Mouse (Mus musculus): ENCODE results near the gene Pmepa1.
A peak's percentile ranks its signal among the peaks of the same experiment; 100 is the strongest.

The Pmepa1 gene

DNA sequence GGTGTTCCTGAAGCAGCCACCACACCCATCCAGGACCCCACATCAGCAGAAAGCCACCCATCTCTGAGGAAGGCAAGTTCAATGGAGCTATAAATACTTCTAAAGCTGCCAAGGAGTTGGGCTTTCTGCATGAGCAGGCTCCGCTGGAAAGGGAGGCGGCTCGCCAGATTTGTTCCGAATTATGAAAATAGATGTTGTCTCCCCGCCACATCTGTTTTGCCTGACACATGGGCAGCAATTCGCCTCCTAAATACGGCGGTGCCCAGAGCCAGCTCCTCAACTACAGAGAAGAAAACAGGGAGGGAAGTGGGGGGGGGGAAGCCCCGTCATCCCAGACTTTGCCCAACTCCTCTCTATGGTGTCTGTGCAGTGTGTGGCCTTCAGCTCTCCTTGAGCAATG lies 24.7 kb downstream of the Pmepa1 start:
- no peak for DNase-seq

DNA sequence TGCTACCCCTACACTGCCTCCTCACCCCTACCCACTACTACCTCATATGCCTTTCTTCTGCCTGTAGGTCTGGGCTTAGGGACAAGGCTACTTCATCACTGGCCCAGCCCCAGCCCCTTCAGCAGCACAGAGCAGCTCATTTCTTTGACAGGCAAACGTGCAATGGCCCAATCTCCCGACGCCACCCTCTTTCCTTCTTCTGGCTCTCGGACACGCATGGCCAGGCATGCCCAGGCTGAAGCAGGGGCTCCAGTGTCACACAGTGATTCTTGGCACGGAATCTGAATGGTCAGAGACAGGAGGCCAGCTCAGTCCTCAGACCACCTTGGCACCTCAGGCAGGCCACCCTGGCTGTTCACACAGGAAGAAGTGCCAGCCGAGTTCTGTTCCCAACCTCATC lies 25.2 kb downstream of the Pmepa1 start:
- no peak for DNase-seq

DNA sequence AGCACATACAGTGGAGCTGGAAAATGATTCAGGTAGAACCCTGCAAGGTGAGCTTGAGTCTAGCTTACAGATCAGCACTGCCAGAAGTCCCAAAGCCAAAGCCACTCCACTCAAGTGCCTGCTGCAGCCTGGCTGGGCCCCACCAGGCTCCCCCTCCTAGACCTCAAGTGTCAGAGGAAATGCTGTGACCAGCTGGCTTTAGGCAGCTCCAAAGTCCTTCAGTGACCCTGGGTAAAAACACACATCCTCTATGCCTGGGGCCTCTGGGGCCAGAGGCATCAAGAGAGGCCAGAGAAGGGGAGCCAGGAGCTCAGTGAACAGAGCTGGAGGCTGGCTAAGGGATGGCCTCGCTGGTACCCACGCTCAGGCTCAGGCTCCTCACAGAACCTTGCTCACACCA lies 25.9 kb downstream of the Pmepa1 start:
- peak; percentile 56 to 81 for DNase-seq

DNA sequence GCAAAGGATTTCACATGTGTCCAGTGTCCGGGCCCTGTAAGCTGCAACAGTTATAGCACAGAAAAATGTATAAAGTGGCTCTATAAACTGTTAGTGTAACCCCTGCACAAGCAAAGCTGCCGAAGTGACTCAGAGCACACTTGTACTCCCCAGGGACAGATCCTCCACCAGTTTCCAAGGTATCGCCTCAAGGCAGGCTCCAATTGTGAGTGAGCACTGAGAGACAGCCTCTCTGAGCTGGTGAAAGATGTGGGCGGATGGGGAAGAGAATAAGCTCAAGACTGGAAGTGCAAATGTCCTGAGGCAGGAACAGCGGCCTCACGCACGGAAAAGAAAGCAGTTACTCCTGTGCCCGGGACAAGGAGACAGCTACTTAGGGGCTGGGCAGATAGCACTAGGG lies 26.4 kb downstream of the Pmepa1 start:
- no peak for DNase-seq

DNA sequence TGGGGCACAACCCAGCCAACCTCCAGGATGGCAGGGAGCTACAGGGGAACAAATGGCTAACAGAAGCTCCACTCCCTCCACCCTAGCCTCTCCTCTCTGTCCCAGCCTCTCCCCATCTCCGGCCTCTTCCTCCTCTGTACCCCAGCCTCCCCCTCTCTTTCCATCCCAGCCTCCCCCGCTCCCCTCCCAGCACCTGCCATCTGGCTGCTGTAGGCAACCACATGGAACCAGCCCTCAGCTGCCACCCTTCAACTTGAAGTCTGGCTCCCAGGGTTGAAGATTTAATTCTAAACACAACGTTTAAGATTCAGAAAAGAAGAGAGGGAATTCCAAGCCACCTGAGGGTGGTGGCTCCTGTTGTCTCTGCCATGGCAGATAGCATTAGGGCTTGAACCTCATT lies 26.9 kb downstream of the Pmepa1 start:
- DNase-seq, result no peak

DNA sequence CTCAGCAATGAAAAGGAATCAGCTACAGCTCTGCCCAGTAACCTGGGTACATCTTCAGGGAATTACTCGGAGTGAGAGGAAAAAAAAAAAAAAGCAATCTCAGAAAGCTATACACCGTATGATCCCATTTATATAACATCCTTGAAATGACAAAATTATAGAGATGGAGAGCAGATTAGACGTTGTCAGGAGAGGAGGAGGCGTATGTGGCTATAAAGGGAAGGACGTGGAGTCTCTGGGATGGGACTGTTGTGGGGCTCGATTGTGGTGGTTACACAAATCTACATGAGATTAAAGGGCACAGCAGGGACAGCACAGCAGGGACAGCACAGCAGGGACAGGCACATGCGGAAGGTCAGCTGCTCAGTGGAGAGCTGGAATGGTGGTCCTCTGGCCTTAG lies 27.5 kb downstream of the Pmepa1 start:
- DNase-seq, result no peak

DNA sequence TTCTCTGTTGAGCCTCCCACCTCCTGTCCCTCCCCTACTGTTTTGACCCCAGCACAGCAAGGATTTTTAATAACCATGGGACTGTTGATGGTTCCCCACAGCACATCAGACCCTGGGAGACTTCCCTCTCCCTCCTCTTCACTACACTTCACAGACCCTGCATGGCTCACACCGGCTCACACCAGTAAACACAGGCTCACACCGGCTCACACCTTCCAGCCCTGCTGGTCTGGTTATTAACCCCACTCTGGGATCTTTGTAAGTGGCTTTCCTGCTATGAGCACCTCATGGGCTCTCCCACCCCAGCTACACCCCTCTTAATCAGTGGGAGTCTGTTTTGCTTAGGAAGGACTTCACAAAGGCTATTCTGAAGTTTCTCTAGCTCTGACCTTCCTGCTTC lies 28.4 kb downstream of the Pmepa1 start:
- no peak for DNase-seq

DNA sequence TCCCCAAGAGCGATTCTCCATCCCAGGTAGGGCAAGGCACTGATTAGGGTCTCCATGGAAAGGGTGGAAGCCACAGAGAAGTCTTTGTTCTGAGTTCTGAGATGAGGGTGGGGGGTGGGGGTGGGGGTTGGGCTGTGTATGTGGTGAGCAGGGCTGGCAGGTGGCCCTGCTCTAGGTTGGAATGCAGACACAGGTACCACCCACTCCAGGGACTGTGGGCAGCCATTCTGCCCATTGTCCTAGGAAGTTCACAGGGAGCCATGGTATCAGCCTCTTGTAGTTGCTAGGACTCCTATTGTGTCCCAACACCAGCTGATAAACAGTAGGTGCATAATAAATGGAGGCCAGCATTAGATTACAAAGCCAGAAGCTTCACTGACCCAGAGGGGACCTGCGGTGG lies 29.1 kb downstream of the Pmepa1 start:
- no peak for DNase-seq

DNA sequence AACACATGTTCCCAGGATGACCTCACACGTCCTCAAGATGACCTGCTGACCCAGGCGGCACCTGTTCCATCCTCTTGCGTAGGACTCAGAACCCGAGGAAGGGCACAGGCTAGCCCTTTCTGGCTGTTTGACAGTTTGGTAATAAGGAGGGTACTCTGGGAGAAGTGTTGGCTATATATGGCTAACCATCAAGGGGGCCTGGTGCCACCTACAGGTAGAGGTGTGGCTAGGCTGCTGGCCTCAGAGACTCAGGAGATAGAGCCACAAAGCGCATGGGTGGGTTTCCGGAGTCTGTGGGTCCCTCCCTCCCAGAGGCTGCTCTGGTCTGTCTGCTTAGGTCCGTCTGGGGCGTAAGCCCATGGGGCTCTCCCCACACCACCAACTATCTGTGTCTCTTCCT lies 29.6 kb downstream of the Pmepa1 start:
- no peak for DNase-seq

DNA sequence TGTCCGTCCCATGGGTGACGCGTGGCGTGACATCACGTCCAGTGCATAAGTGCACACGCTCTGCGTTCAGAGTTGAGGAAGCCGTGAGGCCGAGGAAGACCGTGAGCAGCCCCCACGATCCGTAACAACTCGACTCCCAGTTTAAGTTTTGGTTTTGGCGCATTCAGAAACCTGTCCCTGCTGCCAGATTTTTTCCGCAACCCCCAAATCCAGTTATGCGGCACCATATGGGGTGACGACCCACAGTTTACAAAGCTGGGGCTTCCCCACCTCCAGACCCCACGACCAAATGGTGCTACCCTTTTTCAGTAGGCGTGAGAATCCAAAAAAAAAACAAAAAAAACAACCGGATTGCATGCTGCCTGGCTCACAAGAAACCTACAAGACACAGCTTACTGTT lies 31.1 kb downstream of the Pmepa1 start:
- no peak for DNase-seq

DNA sequence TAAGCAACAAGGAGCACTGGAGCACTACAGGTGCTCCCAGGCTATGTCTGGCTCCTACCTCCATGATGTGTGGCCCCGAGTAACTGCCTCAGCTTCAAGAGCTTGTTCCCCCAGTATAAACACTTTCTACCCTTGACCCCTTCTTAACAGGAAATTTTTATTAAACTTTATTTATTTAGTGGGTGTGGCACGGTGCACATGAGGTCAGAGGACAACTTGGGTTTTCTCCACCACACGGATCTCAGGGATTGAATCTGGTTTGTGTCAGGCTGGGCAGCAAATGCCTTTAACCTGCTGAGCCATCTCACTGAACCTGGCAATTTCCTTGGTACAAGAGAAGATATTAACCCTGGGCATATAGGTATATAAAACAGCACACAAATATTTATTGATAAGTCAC lies 32.2 kb downstream of the Pmepa1 start:
- no peak for DNase-seq

DNA sequence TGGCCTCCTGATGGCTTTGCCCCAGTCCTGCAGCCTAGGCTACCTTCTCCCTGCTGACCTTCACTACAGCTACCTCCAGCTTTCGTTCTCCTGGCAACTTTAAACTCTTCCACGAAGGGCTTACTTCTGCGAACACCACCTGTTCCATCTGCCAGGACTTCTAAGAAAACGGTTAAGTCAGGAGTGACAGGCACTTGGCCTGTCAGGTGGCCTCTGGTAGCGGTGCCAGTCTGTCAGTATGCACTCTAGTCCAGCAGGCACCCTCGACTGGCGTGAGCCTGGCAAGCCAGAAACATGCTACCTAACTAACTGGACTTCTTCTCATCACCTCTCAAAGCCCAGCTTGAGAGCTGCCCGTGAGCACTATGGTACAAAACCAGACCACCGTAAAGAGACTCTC lies 32.7 kb downstream of the Pmepa1 start:
- no peak for DNase-seq

DNA sequence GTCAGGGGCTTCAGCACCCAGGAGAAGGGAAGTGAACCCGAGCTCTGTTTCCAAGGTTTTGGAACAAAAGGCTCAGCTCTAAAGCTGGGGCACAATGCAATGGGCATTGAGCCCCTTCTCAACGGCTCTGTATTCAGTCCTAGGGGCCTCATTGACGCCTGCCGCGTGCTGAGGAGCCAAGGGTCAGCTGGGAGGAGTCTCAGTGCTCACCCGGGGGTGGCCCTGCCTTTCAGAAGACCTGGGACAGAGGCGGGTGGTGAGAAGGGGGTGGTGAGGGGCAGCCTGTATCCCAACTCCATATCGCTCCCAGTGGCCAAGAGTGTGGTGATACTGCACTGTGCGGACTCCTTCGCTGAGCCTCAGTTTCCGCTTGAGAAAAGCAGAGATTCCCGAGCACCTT lies 33.5 kb downstream of the Pmepa1 start:
- no peak for DNase-seq

DNA sequence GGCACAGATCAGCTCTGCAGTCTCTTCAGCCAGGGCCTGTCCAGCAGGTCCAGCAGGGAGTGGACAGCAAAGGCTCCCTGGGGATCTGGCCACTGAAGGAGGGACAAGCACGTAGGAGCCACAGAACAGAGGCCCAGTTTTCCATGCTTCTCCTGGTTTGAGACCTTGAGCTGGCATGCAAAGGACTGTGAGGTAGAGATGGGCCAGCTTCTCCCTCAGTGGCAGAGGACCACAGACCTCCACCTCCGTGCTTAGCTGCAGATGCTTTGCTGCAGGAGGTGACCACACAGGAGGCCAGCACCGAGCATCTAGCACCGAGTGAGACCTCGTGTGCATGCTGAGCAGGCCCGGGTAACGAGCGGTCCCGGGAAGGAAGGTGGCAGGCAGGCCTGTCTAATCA lies 35.6 kb downstream of the Pmepa1 start:
- DNase-seq, result no peak

DNA sequence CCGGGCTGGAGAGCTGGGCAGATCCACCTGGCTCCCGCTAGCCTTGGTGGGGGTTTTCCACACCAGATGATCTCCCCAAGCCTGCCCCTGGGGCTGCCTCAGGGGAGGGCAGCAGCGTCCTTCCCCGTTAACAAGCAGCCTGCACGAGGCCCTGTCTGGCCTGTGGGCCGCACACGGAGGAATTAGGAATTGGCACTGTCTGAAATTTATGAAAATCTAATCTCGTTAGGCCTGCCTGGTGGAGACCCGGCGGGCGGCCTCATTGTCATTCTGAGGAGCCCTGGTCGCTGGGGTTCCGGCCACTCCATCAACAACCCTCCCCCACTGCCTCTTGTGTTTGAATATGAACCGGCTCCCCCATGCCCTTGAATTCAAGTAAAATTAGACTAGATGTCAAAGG lies 37.8 kb downstream of the Pmepa1 start:
- DNase-seq, result no peak

DNA sequence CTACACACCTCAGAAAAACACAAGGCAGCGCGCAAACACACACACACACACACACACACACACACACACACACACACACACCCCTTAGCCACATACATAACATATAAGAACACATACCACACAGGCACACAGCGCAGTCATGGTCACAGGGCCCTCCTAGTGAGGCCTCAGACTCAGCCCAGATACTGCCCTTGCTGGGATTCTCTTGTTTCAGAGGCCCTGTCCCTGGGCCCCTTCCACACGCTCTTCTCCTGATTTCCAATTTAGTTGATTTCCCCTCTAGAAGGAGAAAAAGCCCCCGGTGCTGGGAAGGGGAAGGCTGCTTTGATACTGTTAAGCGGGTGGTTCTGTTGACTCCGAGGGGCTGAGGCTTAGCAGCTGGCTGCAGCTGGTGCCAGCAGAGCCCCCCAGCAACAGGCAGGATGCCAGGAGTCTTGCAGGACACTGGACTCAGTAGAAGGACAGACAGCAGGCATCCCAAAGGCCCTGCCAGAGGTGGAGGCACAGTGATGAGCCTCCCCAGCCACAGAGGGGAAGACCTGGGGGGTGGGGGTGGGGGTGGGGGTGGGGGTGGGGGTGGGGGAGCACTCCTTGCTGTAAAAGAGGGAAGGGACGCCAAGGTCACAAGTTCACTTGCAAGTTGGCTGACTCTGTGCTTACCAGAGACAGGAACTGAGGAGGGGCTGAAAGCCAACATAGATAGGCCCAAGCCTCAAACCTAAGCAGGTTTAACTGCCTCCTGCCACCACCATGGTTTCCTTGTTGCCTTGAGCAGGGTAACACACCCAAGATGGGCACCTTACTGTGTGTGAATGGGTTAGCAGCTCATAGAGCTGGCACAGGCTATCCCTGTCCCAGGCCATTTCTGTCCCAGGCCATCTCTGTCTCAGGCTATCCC lies 40.6 kb downstream of the Pmepa1 start:
- peak; percentile 42 to 78 for DNase-seq

DNA sequence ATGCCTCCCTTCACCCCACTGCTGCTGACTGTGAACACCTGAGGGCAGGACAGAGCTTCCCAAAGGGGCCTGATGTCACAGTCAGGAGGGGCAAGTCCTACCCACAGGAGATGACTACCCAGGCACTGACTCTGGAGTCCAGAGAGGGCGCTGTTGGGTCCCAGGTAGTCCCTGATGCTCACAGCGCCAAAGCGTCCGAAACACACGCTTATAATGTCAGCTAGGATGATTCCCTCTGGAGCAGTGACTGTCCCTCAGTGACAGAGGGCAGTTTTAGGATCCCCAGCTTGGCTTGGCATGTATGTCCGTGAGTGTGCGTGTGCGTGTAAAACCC lies 43.6 kb downstream of the Pmepa1 start:
- DNase-seq, result no peak

DNA sequence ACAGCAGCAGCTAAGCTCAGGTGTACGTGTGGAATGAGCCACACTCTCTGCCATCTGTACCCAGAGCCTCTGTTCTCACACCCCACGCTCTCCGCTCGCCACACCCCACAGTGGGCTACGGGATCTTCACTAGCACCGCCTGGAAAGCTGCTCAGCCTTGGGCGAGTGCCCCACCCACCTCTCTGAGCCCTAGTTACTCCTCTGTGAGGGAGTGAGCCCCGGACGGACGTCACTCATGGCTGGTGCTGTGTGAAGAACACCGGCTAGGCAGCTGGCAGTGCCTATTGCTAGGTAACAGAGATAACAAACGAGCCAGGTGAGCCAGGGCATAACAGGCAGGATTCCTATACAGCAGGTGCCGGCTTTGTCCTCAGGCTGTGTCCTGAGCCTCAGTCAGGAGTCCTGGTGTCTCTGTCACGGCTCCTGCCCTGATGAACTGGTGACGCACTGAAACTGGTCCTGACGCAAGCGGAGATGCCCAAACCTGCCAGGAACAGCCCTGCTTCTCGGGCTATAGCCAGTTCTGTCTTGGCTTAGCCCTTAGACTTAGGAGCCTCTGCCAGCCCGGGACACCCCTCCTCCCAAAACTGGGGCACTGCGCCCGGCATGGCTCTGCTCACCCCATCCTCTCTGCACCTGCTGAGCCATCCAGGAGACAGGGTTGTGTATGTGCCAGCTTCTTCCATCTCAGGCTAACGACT lies 44.1 kb downstream of the Pmepa1 start:
- DNase-seq, result no peak

DNA sequence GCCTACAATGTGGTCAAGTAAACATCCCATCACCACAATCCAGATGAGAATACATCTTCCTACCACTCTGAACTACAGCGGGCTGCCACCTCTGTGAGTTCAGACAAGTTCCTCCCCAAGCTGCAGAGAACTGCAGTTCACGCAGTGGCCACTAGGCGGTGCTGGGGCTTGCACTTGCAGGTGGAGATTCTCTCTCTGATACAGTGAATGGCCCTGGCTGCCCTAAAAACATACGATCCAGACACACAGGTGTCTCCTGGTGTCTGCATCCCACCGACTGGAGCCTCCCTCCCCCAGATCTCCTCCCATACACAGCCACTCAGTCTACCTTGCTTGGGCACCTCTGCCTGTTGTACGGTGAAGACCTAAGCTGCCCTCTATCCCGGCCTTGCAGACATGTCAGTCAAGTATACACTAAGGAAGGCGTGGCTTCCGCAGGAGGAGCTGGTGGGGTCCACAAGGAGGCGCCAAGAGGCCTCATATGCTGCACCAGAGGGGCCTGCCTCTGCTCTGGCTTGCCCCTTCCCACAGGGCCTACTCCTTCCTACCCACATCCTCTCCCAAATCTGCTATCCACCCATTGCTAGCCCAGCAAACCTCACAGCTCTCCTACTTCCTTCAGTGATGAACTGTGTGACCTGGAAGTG lies 46.6 kb downstream of the Pmepa1 start:
- DNase-seq, result peak; percentile 87 to 92

DNA sequence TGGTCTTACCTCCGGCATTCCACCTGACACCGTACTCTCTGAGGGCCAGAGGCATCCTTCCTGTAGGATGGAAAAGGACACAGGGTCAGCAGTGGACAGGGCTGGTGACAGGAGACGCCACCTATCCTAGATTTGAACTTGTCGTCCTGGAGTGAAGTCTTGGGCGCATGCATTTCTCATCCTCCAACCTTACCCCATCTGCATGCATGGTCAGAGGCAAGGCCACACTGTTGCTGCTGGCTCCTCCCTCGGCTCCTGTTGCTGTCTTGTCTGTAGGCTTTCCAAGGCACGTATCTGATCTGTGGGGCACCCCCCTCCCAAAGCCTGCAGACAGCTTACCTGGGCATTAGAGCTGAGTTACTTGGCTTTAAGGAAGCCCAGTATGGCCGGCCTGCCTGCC lies 47.8 kb downstream of the Pmepa1 start:
- DNase-seq, result no peak

DNA sequence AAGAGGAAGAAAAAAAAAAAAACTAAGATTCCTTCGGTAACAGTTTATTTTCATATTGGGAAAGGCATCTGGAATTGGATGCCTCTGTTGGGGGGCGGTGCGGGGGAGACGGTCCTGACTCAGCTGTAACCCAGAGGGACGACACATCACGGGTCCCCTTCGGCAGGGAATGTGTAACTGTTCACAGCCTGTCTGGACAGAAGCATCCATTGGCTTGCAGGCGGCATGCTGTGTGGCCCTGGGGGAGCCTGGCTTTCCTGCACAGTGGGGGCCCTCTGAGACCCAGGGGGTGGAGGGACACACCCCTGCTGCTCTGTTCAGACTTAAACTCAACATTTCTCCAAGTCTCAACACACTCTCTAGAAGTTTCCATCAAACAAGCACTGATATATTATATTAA lies 49.5 kb downstream of the Pmepa1 start:
- no peak for DNase-seq

DNA sequence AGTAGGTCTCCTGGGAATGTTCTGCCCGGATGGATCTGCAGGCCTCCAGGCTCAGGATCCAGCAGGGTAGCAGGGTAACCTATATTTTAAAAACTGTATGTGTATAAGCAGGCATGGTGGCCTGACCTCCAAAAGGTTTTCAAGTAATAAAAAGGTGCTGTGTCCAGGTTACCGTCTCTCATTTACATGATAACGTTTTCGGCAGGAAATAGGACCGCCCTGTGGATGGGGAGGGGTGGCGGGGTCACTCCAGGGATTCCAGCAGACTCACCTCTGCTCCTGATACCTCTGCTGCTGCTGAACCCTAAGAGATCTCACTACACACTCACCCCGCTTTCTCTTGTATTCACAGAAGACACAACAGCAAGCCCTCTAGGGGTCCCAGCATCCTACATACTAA lies 50.4 kb downstream of the Pmepa1 start:
- no peak for DNase-seq

DNA sequence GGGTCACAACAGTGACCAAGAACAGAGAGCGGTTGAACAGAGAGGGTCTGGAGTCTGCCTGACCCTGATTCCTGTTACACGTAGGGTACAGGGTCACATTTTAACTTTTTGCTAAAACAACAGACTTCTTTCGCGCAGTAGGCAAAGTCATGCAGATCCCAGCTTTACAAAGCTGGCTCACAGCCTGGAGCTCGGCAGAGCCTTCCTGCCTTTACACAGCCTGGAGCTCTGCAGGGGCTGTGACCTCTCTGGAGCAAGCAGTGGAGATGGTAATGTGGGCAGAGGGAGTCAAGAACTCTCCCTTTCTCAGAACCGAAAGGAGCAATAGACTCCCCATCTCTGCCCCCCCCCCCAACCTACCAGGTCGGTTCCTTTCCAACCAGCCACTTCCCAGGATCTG lies 51.5 kb downstream of the Pmepa1 start:
- no peak for DNase-seq

DNA sequence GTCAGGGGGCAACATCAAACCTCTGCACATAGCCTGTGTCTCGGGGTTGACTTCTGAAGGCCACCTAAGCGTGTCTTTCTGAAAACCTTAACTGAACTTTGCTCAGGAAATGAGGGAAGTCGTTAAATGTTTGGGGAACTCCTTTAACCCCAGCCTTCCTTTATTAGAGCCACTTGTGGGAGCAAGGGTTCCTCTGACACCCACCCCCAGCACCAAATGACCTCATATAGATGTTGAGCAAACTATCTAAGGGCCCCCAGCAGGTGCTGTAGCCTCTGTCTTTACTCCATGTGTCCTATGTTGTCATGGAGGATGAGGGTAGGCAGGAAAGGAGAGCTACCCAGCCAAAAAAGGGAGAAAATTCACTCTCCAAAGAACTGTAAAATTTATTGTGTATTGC lies 52.2 kb downstream of the Pmepa1 start:
- DNase-seq, result no peak

All from lung, postnatal 4 days (tissue).